Mouse (Mus musculus) lung, embryonic 16.5 days (tissue): ENCODE results near the gene Itga9. TPM values are rescaled to one million over a fixed set of nuclear protein-coding genes. Genes with fewer than 3 reads are reported as not detected.

Source experiments
- ATAC-seq: fragments of 200-750 bp; cut with Nextera tagmentation; 2 replicates; pipeline ENCODE4 v1.8.0; 2017; ENCODE audit warnings: low read depth, mild to moderate bottlenecking, moderate library complexity
- H3K27ac ChIP-seq: fragments of 300-500 bp; sonication (generic); 2 replicates; pipeline ENCODE4 v1.5.1; 2014; ENCODE audit warnings: mild to moderate bottlenecking, control low read depth, low read length
- H3K27me3 ChIP-seq: fragments of 300-500 bp; sonication (generic); 2 replicates; pipeline ENCODE4 v1.6.1; 2014; ENCODE audit warnings: low read depth, low read length, mixed read lengths; ENCODE audit not compliant: control insufficient read depth, insufficient read depth
- H3K36me3 ChIP-seq: fragments of 300-500 bp; sonication (generic); 2 replicates; pipeline ENCODE4 v1.6.1; 2014; ENCODE audit warnings: low read length; ENCODE audit not compliant: control insufficient read depth, insufficient read depth
- H3K4me1 ChIP-seq: fragments of 300-500 bp; sonication (generic); replicated peaks from 2 replicates; pipeline ENCODE4 v1.6.1; 2014; ENCODE audit warnings: low read length, mixed read lengths; ENCODE audit not compliant: control insufficient read depth, insufficient read depth
- H3K4me2 ChIP-seq: fragments of 300-500 bp; sonication (generic); 2 replicates; pipeline ENCODE4 v1.6.1; 2014; ENCODE audit warnings: low read depth, low read length, control low read depth
- H3K4me3 ChIP-seq: fragments of 300-500 bp; sonication (generic); 2 replicates; pipeline ENCODE4 v1.5.1; 2014; ENCODE audit warnings: mild to moderate bottlenecking, low read length, control low read depth
- H3K9ac ChIP-seq: fragments of 300-500 bp; sonication (generic); 2 replicates; pipeline ENCODE4 v1.6.1; 2014; ENCODE audit warnings: low read length, control low read depth
- H3K9me3 ChIP-seq: fragments of 300-500 bp; sonication (generic); 2 replicates; pipeline ENCODE4 v1.6.1; 2016; ENCODE audit warnings: low read length; ENCODE audit not compliant: control insufficient read depth
- WGBS: fragments of 180-500 bp; shearing (Covaris S2); extraction: QIAGEN DNeasy Blood & Tissue Kit; methylation state at CpG from one replicate; pipeline ENCODE4 v1.1.7; 2014; 5-methylcytosine and 5-hydroxymethylcytosine counted together
- polyA plus RNA-seq: library from polyadenylated mRNA; unstranded; fragments of >200 nt; fragmentation: Nextera tagmentation; extraction: Ambion mirVana; gene quantifications from 2 replicates; pipeline ENCODE4 v1.2.1, GENCODE M21; 2015

Gene Itga9
- polyA plus RNA-seq, 1 experiment from 2014 or later: 6.0 TPM

DNA sequence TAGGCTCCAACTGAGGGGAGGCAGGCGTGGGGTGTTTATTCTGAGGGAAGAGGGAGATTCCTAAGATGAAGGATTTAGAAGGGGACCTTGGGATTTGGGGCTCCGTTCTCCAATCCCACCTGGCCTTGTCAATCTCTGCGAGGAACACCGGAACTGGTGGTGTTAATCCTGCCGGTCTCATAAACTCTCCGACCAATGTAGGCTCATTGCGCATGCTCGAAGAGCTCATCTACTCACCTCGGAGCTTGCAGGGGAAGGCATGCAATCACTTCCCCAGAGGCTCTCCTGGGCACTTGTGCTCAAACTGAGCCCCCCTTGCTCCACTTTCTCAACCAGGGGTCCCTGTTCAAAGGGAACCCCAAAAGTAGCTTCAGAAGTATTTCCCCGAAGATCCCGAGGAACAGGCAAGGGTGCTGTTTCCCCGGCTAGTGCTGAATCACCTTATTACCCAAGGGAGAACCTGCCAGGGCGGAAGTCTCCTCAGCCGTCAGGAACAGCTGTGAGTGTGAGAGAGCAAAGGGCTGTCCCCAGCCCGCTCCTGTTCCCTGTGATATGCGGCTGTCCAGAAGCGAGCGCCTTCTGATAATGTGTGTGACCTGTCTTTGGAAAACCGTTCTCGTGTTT lies 5.6 kb downstream of the Itga9 start:
- no peak overlapping the region for H3K9ac ChIP-seq
- no peak for ATAC-seq

DNA sequence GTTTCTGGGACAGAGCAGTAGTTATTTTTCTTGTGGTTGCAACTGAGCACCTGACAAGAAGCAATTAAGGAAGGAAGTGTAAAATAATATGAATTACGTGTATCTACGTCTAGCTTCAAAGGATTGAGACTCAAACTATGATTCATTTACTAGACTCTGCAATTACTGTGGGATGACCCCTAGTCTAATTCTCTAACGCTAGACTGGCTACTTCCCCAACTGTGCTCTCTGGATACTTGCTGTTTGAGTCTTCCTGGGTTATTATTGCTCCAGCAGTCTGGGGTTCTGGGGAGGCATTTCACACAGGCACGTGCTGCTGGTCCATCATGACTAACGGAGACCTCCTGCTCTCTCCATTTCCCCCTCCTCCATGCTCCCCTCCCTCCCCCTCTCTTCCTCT lies 10.7 kb downstream of the Itga9 start:
- WGBS: 70% methylated on average over 5 of the region's 5 CpGs
- Histone ChIP-seq H3K27ac (no peak overlapping the region), H3K4me2 (no peak overlapping the region), H3K9me3 (no peaks in the 10 kb centered on the region), H3K36me3 (no peaks in the 10 kb centered on the region), H3K9ac (no peak overlapping the region), H3K4me3 (no peak overlapping the region), H3K4me1 (peaks cover 6% of the 10 kb centered on the region), H3K27me3 (peaks cover 3% of the 10 kb centered on the region; the same call in 1 of the 2 replicates)
- no peak for ATAC-seq

More for the DNA sequence above, 5.6 kb downstream of the Itga9 start:
- H3K36me3 ChIP-seq: no peaks in the 10 kb centered on the region
- peaks cover 23% of the 10 kb centered on the region for H3K4me1 ChIP-seq
- 34% methylated on average over 20 of the region's 20 CpGs for WGBS
- H3K27ac ChIP-seq: no peak overlapping the region
- H3K27me3 ChIP-seq: peaks cover 7% of the 10 kb centered on the region; the same call in 1 of the 2 replicates
- H3K4me3 ChIP-seq: no peak overlapping the region
- no peak overlapping the region for H3K4me2 ChIP-seq
- no peaks in the 10 kb centered on the region for H3K9me3 ChIP-seq

DNA sequence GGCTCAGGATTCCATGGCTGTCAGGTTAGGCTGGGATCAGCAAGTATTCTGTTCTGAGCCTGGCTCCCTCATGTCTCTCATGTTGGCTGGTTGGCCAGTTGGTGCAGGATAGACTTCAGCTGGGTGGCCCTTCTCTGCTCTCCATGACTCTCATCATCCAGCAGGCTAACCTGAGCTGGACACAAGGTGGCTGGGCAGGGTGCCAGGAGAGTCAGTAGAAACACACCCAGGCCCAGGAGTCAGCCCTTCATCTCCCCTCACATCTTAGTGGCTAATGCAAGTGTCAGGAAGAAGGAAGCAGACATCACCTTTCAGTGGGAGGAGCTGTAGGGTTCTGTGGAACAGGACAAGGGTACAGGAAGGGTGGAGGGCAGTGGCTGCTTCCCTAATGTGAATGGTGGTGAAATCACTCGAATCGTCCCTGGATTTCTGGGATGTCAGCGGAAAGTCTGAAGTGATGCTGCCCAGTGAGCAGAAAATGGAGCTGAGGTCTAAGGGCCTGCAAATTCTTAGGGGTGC lies 12.3 kb downstream of the Itga9 start:
- H3K9me3 ChIP-seq: no peaks in the 10 kb centered on the region
- no peak for ATAC-seq
- no peaks in the 10 kb centered on the region; the same call in 1 of the 2 replicates for H3K27me3 ChIP-seq
- WGBS: 60% methylated on average over 3 of the region's 3 CpGs
- H3K27ac ChIP-seq: no peak overlapping the region
- H3K4me1 ChIP-seq: peaks cover 8% of the 10 kb centered on the region
- no peak overlapping the region for H3K9ac ChIP-seq
- no peak overlapping the region for H3K4me2 ChIP-seq
- no peak overlapping the region for H3K4me3 ChIP-seq
- no peaks in the 10 kb centered on the region for H3K36me3 ChIP-seq

DNA sequence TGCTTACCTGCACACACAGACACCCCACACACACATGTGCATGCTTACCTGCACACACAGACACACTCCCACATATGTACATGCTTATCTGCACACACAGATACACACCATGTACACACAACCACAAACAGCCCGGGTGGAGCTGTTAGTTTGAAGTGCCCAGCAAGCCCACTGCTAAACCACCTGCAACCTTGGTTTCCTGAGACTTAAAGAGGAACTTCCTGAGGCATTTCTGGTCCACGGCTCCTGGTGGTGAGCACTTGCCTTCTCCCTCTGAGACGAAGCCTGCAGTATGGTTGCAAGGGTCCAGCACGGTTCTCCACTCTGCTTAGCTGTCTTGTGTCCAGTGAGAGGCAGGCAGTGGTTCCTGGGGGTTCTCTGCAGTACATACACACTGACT lies 14.3 kb downstream of the Itga9 start:
- ATAC-seq: no peak
- Histone ChIP-seq H3K9ac (no peak overlapping the region), H3K4me3 (no peak overlapping the region), H3K4me1 (peaks cover 8% of the 10 kb centered on the region), H3K27me3 (no peaks in the 10 kb centered on the region; the same call in 1 of the 2 replicates), H3K4me2 (no peak overlapping the region), H3K9me3 (no peaks in the 10 kb centered on the region), H3K27ac (no peak overlapping the region), H3K36me3 (no peaks in the 10 kb centered on the region)
- 71% methylated on average over 4 of the region's 4 CpGs for WGBS

DNA sequence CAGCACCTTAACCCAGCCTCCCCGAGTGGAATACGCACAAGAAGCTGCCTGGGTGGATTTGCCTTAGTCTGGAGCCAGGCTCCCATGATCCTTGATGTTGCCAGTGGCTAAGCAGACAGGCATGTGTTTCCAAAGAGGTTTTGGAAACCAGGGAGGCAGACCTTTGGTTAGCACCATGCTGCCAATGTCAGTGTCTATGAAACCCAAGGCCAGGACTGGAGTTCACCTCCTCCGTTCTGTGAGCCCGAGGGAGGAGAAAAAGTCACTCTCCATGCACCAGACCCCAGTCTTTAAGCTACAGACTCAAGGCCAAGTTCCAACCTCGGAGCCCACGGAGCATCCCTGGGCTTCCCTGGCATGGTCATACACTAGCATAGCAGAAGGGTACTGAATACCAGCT lies 15.2 kb downstream of the Itga9 start:
- Histone ChIP-seq H3K27ac (no peak overlapping the region), H3K4me2 (no peak overlapping the region), H3K27me3 (no peaks in the 10 kb centered on the region; the same call in 1 of the 2 replicates), H3K4me3 (no peak overlapping the region), H3K4me1 (peaks cover 8% of the 10 kb centered on the region), H3K36me3 (no peaks in the 10 kb centered on the region), H3K9me3 (no peaks in the 10 kb centered on the region), H3K9ac (no peak overlapping the region)
- 87% methylated on average over 6 of the region's 6 CpGs for WGBS
- ATAC-seq: no peak

DNA sequence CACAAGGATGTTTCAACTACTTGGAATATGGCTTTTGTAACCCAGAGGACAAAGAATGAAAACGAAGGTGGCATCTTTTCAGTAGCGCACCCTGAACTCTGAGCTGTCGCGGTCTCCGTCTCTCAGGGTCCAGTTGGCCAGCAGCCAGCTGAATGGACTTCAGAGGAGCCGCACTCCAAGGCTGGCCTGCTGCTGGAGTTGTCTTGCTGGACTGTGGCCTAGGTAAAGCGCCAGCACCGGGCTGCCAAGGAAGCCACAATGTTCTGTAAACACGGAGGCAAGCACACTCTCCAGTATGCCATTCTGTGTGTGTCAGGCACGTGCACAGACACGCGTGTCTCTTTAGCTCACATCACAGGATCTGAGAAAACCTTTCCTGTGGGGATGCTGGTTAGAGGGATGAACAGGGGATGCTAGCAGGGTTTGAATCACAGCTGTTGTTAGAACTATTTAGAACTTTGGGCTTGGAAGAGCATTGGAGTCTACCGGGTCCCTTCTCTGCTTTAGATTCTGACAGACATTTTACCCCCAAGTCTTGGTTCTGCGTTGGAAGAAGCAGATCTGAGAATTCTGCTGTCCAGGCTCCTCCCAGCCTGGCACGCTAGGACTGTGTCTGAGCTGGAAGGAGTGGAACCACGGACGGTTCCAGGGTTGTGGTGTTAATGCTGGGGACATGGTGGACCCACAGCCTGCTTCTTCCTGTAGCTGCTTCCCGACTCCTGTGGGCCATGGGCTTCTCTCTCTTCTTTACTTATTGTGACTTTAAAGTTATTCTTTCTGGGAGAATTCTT lies 16.1 kb downstream of the Itga9 start:
- 58% methylated on average over 18 of the region's 18 CpGs for WGBS
- peak overlapping the region; percentile 38; the same call in 1 of the 2 replicates for H3K27ac ChIP-seq
- ATAC-seq: peak; percentile 75
- no peaks in the 10 kb centered on the region for H3K9me3 ChIP-seq
- H3K4me3 ChIP-seq: no peak overlapping the region
- no peak overlapping the region for H3K9ac ChIP-seq
- no peaks in the 10 kb centered on the region for H3K27me3 ChIP-seq
- no peaks in the 10 kb centered on the region for H3K36me3 ChIP-seq
- peaks cover 8% of the 10 kb centered on the region for H3K4me1 ChIP-seq
- no peak overlapping the region for H3K4me2 ChIP-seq

DNA sequence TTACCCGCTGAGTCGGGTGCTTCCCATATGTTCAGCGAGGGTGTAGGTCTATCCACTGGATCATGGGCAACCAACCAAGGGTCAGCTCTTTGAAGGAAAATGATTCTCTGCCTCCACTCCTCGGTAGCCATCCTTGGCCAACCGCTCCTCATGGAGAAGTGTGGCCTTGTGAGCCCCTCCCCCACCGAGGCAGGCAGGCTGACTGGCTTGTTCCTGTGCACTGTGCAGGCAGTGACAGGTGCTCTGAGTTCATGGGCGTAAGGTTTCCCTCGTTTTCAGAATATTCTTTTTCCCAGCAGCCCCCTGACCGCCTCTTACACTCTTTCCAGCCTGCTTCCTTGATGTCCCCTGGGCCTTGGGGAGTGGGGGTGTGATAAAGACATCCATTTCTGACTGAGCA lies 17.0 kb downstream of the Itga9 start:
- no peak overlapping the region for H3K4me3 ChIP-seq
- 65% methylated on average over 9 of the region's 9 CpGs for WGBS
- H3K4me1 ChIP-seq: peaks cover 8% of the 10 kb centered on the region
- no peak overlapping the region for H3K9ac ChIP-seq
- no peak for ATAC-seq
- H3K9me3 ChIP-seq: no peaks in the 10 kb centered on the region
- no peaks in the 10 kb centered on the region; the same call in 1 of the 2 replicates for H3K36me3 ChIP-seq
- H3K4me2 ChIP-seq: no peak overlapping the region
- H3K27me3 ChIP-seq: no peaks in the 10 kb centered on the region
- H3K27ac ChIP-seq: no peak overlapping the region

DNA sequence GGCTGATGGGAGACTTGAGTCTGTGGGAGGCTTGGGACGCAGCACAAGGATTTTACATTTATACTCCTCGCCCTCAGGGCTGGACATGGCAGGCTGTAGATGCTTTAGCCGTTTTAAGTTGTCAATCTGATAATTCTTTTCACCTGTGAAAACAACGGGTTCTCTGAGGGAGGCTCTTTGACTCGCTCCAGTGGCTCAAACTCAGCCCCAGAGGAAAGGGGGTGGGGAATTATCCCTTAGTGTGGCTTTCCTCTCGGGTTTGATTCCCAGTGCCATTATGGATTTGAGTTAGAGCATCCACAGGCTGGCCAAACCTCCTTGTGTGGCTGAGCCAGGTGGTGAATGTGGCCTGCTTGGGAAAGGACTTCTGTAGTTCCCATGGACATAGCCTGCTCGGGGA lies 17.7 kb downstream of the Itga9 start:
- H3K4me2 ChIP-seq: no peak overlapping the region
- no peak overlapping the region for H3K27ac ChIP-seq
- 58% methylated on average over 7 of the region's 7 CpGs for whole genome bisulfite sequencing
- peaks cover 8% of the 10 kb centered on the region for H3K4me1 ChIP-seq
- ATAC-seq: no peak
- no peak overlapping the region for H3K4me3 ChIP-seq
- H3K36me3 ChIP-seq: no peaks in the 10 kb centered on the region; the same call in 1 of the 2 replicates
- no peak overlapping the region for H3K9ac ChIP-seq
- no peaks in the 10 kb centered on the region for H3K9me3 ChIP-seq
- no peaks in the 10 kb centered on the region for H3K27me3 ChIP-seq

DNA sequence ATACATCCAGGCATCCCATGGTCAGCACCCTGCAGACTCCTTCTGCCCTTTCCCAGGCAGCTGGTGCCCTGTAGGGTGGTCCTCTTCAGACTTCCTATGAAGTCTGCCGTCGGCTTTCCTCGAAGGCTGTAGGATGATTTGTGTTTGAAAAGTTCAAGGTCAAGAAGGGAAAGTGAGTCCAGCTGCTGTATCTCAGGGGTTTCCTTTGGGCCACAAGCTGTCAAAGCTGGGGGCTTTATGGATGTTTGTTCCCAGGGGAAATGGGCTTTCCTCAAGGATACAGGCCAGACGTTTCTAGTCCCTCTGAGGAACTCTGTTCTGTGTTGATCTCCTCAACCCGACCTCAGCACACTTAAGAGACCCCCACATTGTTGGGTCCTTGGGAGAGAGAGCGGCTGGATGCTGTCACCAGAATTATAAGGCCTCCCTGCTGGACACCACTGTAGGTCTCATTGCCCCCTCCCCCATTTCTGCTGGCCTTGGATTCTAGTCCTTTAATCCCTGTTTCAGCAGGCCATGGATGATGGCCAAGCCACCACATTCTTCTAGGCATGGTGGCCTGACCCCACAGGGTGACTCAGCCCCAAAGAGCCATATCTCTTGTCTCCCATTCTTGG lies 23.4 kb downstream of the Itga9 start:
- Histone ChIP-seq H3K27ac (peak overlapping the region; percentile 51; the same call in 1 of the 2 replicates), H3K9me3 (no peaks in the 10 kb centered on the region), H3K36me3 (no peaks in the 10 kb centered on the region; the same call in 1 of the 2 replicates), H3K9ac (no peak overlapping the region), H3K4me1 (peaks cover 9% of the 10 kb centered on the region; the same call in 1 of the 2 replicates), H3K4me3 (no peak overlapping the region), H3K4me2 (no peak overlapping the region), H3K27me3 (no peaks in the 10 kb centered on the region)
- ATAC-seq: peak; percentile 80
- 17% methylated on average over 6 of the region's 6 CpGs for WGBS
